Mouse (Mus musculus) liver, embryonic 15.5 days (tissue): ENCODE data around the gene Cdc42. TPM values are rescaled to one million over a fixed set of nuclear protein-coding genes. Genes with fewer than 3 reads are reported as not detected.

Source experiments
- ATAC-seq: fragments of 200-750 bp; cut with Nextera tagmentation; 2 replicates; pipeline ENCODE4 v1.8.0; 2017; ENCODE audit warnings: moderate number of reproducible peaks, mild to moderate bottlenecking, moderate library complexity; ENCODE audit not compliant: insufficient read depth
- H3K27ac ChIP-seq: fragments of 300-500 bp; sonication (generic); replicated peaks from 2 replicates; pipeline ENCODE4 v1.5.1; 2015; ENCODE audit warnings: mild to moderate bottlenecking, inconsistent platforms
- H3K27me3 ChIP-seq: fragments of 300-500 bp; sonication (generic); 2 replicates; pipeline ENCODE4 v1.6.1; 2015; ENCODE audit warnings: mild to moderate bottlenecking, inconsistent platforms
- H3K36me3 ChIP-seq: fragments of 300-500 bp; sonication (generic); replicated peaks from 2 replicates; pipeline ENCODE4 v1.6.1; 2015; ENCODE audit warnings: moderate library complexity, mild to moderate bottlenecking, inconsistent platforms
- H3K4me1 ChIP-seq: fragments of 300-500 bp; sonication (generic); replicated peaks from 2 replicates; pipeline ENCODE4 v1.6.1; 2015; ENCODE audit warnings: inconsistent platforms
- H3K4me2 ChIP-seq: fragments of 300-500 bp; sonication (generic); 2 replicates; pipeline ENCODE4 v1.6.1; 2015; ENCODE audit warnings: moderate library complexity, mild to moderate bottlenecking, inconsistent platforms
- H3K4me3 ChIP-seq: fragments of 300-500 bp; sonication (generic); replicated peaks from 2 replicates; pipeline ENCODE4 v1.5.1; 2015; ENCODE audit warnings: mild to moderate bottlenecking, inconsistent platforms
- H3K9ac ChIP-seq: fragments of 300-500 bp; sonication (generic); 2 replicates; pipeline ENCODE4 v1.6.1; 2015; ENCODE audit warnings: moderate library complexity, mild to moderate bottlenecking, inconsistent platforms
- H3K9me3 ChIP-seq: fragments of 300-500 bp; sonication (generic); replicated peaks from 2 replicates; pipeline ENCODE4 v1.6.1; 2016; ENCODE audit warnings: inconsistent platforms
- WGBS: fragments of 180-500 bp; shearing (Covaris S2); methylation state at CpG from one replicate; pipeline ENCODE4 v1.1.7; 2015; ENCODE audit warnings: mixed read lengths; ENCODE audit not compliant: insufficient replicate concordance; 5-methylcytosine and 5-hydroxymethylcytosine counted together
- polyA plus RNA-seq: library from polyadenylated mRNA; unstranded; fragments of >200 nt; fragmentation: Nextera tagmentation; extraction: Ambion mirVana; gene quantifications from 2 replicates; pipeline ENCODE4 v1.2.1, GENCODE M21; 2015

Gene Cdc42
- polyA plus RNA-seq = 247 and 249 TPM in 2 replicates

- Histone ChIP-seq H3K9ac (peak within 1 kb of the TSS; percentile 100), H3K27me3 (peaks cover 5% of the 10 kb centered on the region; the same call in 1 of the 2 replicates), H3K4me2 (peak within 1 kb of the TSS; percentile 74), H3K4me1 (peaks cover 42% of the 10 kb centered on the region), H3K36me3 (no peaks in the 10 kb centered on the region), H3K9me3 (no peaks in the 10 kb centered on the region), H3K4me3 (peak within 1 kb of the TSS; percentile 97), H3K27ac (peak within 1 kb of the TSS; percentile 96)
- under 1% methylated on average over 37 of the region's 44 CpGs for WGBS
- peak; percentile 96 for ATAC-seq
Measured at GRCm38 (mm10) chr4:137357517-137358254, at the start of gene Cdc42. Gene Cdc42 (minus strand): TSS chr4:137357720.

GRCm38 (mm10) chr4:137405571-137405970 is 48.1 kb upstream of the Cdc42 start:
- Histone ChIP-seq H3K4me1 (no peaks in the 10 kb centered on the region), H3K9me3 (no peaks in the 10 kb centered on the region), H3K27ac (no peak overlapping the region), H3K36me3 (no peaks in the 10 kb centered on the region), H3K27me3 (no peaks in the 10 kb centered on the region), H3K4me3 (no peak overlapping the region), H3K9ac (no peak overlapping the region), H3K4me2 (no peak overlapping the region)
- ATAC-seq = no peak
- 73% methylated on average over 3 of the region's 3 CpGs for WGBS

- WGBS = 69% methylated on average over 15 of the region's 15 CpGs
- Histone ChIP-seq H3K27ac (no peak overlapping the region), H3K4me3 (no peak overlapping the region), H3K36me3 (no peaks in the 10 kb centered on the region), H3K4me1 (peaks cover 14% of the 10 kb centered on the region), H3K9ac (no peak overlapping the region), H3K27me3 (no peaks in the 10 kb centered on the region), H3K4me2 (no peak overlapping the region), H3K9me3 (no peaks in the 10 kb centered on the region)
- no peak for ATAC-seq
Measured at GRCm38 (mm10) chr4:137396641-137397525, 39.4 kb upstream of the Cdc42 start.

GRCm38 (mm10) chr4:137393378-137394135 is 36.0 kb upstream of the Cdc42 start:
- 63% methylated on average over 9 of the region's 9 CpGs for WGBS
- H3K9me3 ChIP-seq = 0 out of 2 replicates have a peak, but pooled peaks cover 3% of the 10 kb centered on the region
- no peak overlapping the region for H3K27ac ChIP-seq
- no peak overlapping the region for H3K4me3 ChIP-seq
- ATAC-seq = no peak
- H3K36me3 ChIP-seq = no peaks in the 10 kb centered on the region
- no peak overlapping the region for H3K4me2 ChIP-seq
- H3K4me1 ChIP-seq = peaks cover 25% of the 10 kb centered on the region
- no peak overlapping the region for H3K9ac ChIP-seq
- no peaks in the 10 kb centered on the region for H3K27me3 ChIP-seq

GRCm38 (mm10) chr4:137392874-137393273 is 35.4 kb upstream of the Cdc42 start:
- 0 out of 2 replicates have a peak, but pooled peaks cover 3% of the 10 kb centered on the region for H3K9me3 ChIP-seq
- H3K4me1 ChIP-seq = peaks cover 25% of the 10 kb centered on the region
- no peak overlapping the region for H3K27ac ChIP-seq
- no peaks in the 10 kb centered on the region for H3K36me3 ChIP-seq
- no peaks in the 10 kb centered on the region for H3K27me3 ChIP-seq
- WGBS = 77% methylated on average over 9 of the region's 9 CpGs
- H3K9ac ChIP-seq = no peak overlapping the region
- ATAC-seq = no peak
- H3K4me3 ChIP-seq = no peak overlapping the region
- H3K4me2 ChIP-seq = no peak overlapping the region

- Histone ChIP-seq H3K9me3 (0 out of 2 replicates have a peak, but pooled peaks cover 3% of the 10 kb centered on the region), H3K9ac (no peak overlapping the region), H3K4me3 (no peak overlapping the region), H3K4me1 (peaks cover 34% of the 10 kb centered on the region), H3K4me2 (no peak overlapping the region), H3K27me3 (no peaks in the 10 kb centered on the region), H3K27ac (no peak overlapping the region), H3K36me3 (no peaks in the 10 kb centered on the region)
- 70% methylated on average over 3 of the region's 3 CpGs for WGBS
- ATAC-seq = no peak
Measured at GRCm38 (mm10) chr4:137391287-137391686, 33.8 kb upstream of the Cdc42 start.

GRCm38 (mm10) chr4:137390196-137390595 is 32.7 kb upstream of the Cdc42 start:
- no peaks in the 10 kb centered on the region for H3K36me3 ChIP-seq
- WGBS = 74% methylated on average over 4 of the region's 4 CpGs
- no peak overlapping the region for H3K27ac ChIP-seq
- no peak overlapping the region for H3K4me3 ChIP-seq
- peaks cover 34% of the 10 kb centered on the region for H3K4me1 ChIP-seq
- 0 out of 2 replicates have a peak, but pooled peaks cover 3% of the 10 kb centered on the region for H3K9me3 ChIP-seq
- no peak overlapping the region for H3K9ac ChIP-seq
- H3K4me2 ChIP-seq = no peak overlapping the region
- H3K27me3 ChIP-seq = no peaks in the 10 kb centered on the region
- ATAC-seq = no peak

- H3K27ac ChIP-seq = peak overlapping the region; percentile 94
- WGBS = 34% methylated on average over 6 of the region's 6 CpGs
- 0 out of 2 replicates have a peak, but pooled peaks cover 3% of the 10 kb centered on the region for H3K9me3 ChIP-seq
- H3K4me2 ChIP-seq = peak overlapping the region; percentile 87
- H3K4me3 ChIP-seq = peak overlapping the region; percentile 72
- H3K4me1 ChIP-seq = peaks cover 34% of the 10 kb centered on the region
- no peak for ATAC-seq
- no peaks in the 10 kb centered on the region for H3K36me3 ChIP-seq
- H3K9ac ChIP-seq = peak overlapping the region; percentile 73
- no peaks in the 10 kb centered on the region for H3K27me3 ChIP-seq
Measured at GRCm38 (mm10) chr4:137388983-137389382, 31.5 kb upstream of the Cdc42 start.

GRCm38 (mm10) chr4:137388059-137388794 is 30.7 kb upstream of the Cdc42 start:
- ATAC-seq = peak; percentile 93
- peaks cover 31% of the 10 kb centered on the region for H3K4me1 ChIP-seq
- peak overlapping the region; percentile 73 for H3K9ac ChIP-seq
- H3K36me3 ChIP-seq = no peaks in the 10 kb centered on the region
- H3K27ac ChIP-seq = peak overlapping the region; percentile 94
- peak overlapping the region; percentile 87 for H3K4me2 ChIP-seq
- 3% methylated on average over 46 of the region's 46 CpGs for WGBS
- no peaks in the 10 kb centered on the region for H3K27me3 ChIP-seq
- H3K4me3 ChIP-seq = peak overlapping the region; percentile 72
- H3K9me3 ChIP-seq = 0 out of 2 replicates have a peak, but pooled peaks cover 3% of the 10 kb centered on the region

- peak overlapping the region; percentile 73 for H3K9ac ChIP-seq
- no peaks in the 10 kb centered on the region for H3K27me3 ChIP-seq
- H3K27ac ChIP-seq = peak overlapping the region; percentile 94
- WGBS = under 1% methylated on average over 20 of the region's 20 CpGs
- H3K36me3 ChIP-seq = no peaks in the 10 kb centered on the region
- H3K4me3 ChIP-seq = peak overlapping the region; percentile 72
- H3K4me1 ChIP-seq = peaks cover 24% of the 10 kb centered on the region
- peak; percentile 33 for ATAC-seq
- peak overlapping the region; percentile 87 for H3K4me2 ChIP-seq
- 0 out of 2 replicates have a peak, but pooled peaks cover 3% of the 10 kb centered on the region for H3K9me3 ChIP-seq
Measured at GRCm38 (mm10) chr4:137387482-137388058, 30.1 kb upstream of the Cdc42 start.
